Mouse (Mus musculus) megakaryocyte, embryonic 14.5 days (primary cell): ENCODE results near the gene Ttc7b.

Experiments used
- FLI1 ChIP-seq: IDR thresholded peaks from 2 replicates; pipeline ENCODE4 v1.6.1; 2012; ENCODE audit warnings: low read length, inconsistent platforms, mixed read lengths
- GATA1 ChIP-seq: IDR thresholded peaks from 3 replicates; pipeline ENCODE4 v1.6.1; 2012; ENCODE audit warnings: mixed read lengths, low read length, inconsistent platforms, borderline replicate concordance

- TF ChIP-seq GATA1 (no peak), FLI1 (no peak)
Observed at GRCm38 (mm10) chr12:100517371-100517770, 3.3 kb downstream of the Ttc7b start.
